Mouse (Mus musculus) midbrain, embryonic 14.5 days (tissue): Measurements from ENCODE around the gene Dgke. TPM values are rescaled to one million over a fixed set of nuclear protein-coding genes. Genes with fewer than 3 reads are reported as not detected.
"Not testable (repeated sequence)": the region's sequence is repeated elsewhere in the genome, so short reads cannot be mapped to it uniquely, and the experiment has no call there.

Experiments
- ATAC-seq: fragments of 200-750 bp; cut with Nextera tagmentation; 2 replicates; pipeline ENCODE4 v1.8.0; 2017; ENCODE audit warnings: moderate number of reproducible peaks, moderate library complexity; ENCODE audit not compliant: low FRiP score, low TSS enrichment
- DNase-seq: peaks from one replicate; pipeline ENCODE4 v3.0.0-alpha.2; 2015
- H3K27ac ChIP-seq: fragments of 300-500 bp; sonication (generic); replicated peaks from 2 replicates; pipeline ENCODE4 v1.5.1; 2014; ENCODE audit warnings: mild to moderate bottlenecking, low read depth, low read length, moderate library complexity
- H3K27me3 ChIP-seq: fragments of 300-500 bp; sonication (generic); 2 replicates; pipeline ENCODE4 v1.6.1; 2014; ENCODE audit warnings: low read length, control low read depth, mixed read lengths; ENCODE audit not compliant: control insufficient read depth, insufficient read depth
- H3K36me3 ChIP-seq: fragments of 300-500 bp; sonication (generic); 2 replicates; pipeline ENCODE4 v1.6.1; 2014; ENCODE audit warnings: low read length, control low read depth; ENCODE audit not compliant: control insufficient read depth, insufficient read depth
- H3K4me1 ChIP-seq: fragments of 300-500 bp; sonication (generic); 2 replicates; pipeline ENCODE4 v1.6.1; 2014; ENCODE audit warnings: mild to moderate bottlenecking, antibody characterized with exemption, low read length, control low read depth; ENCODE audit not compliant: control insufficient read depth, insufficient read depth
- H3K4me2 ChIP-seq: fragments of 300-500 bp; sonication (generic); 2 replicates; pipeline ENCODE4 v1.6.1; 2014; ENCODE audit warnings: mild to moderate bottlenecking, low read length, moderate library complexity
- H3K4me3 ChIP-seq: fragments of 300-500 bp; sonication (generic); replicated peaks from 2 replicates; pipeline ENCODE4 v1.5.1; 2014; ENCODE audit warnings: low read depth, low read length
- H3K9ac ChIP-seq: fragments of 300-500 bp; sonication (generic); replicated peaks from 2 replicates; pipeline ENCODE4 v1.6.1; 2014; ENCODE audit warnings: mild to moderate bottlenecking, low read length, moderate library complexity
- H3K9me3 ChIP-seq: fragments of 300-500 bp; sonication (generic); 2 replicates; pipeline ENCODE4 v1.6.1; 2016; ENCODE audit warnings: low read length, control low read depth, mixed read lengths; ENCODE audit not compliant: control insufficient read depth
- WGBS: fragments of 180-500 bp; shearing (Covaris S2); extraction: QIAGEN DNeasy Blood & Tissue Kit; methylation state at CpG from one replicate; pipeline ENCODE4 v1.1.7; 2014; 5-methylcytosine and 5-hydroxymethylcytosine counted together
- polyA plus RNA-seq: library from polyadenylated mRNA; unstranded; fragments of >200 nt; fragmentation: Nextera tagmentation; extraction: Ambion mirVana; gene quantifications from 2 replicates; pipeline ENCODE4 v1.2.1, GENCODE M21; 2014

The Dgke gene
- polyA plus RNA-seq, 1 experiment from 2014 or later = 16.2 TPM

DNA sequence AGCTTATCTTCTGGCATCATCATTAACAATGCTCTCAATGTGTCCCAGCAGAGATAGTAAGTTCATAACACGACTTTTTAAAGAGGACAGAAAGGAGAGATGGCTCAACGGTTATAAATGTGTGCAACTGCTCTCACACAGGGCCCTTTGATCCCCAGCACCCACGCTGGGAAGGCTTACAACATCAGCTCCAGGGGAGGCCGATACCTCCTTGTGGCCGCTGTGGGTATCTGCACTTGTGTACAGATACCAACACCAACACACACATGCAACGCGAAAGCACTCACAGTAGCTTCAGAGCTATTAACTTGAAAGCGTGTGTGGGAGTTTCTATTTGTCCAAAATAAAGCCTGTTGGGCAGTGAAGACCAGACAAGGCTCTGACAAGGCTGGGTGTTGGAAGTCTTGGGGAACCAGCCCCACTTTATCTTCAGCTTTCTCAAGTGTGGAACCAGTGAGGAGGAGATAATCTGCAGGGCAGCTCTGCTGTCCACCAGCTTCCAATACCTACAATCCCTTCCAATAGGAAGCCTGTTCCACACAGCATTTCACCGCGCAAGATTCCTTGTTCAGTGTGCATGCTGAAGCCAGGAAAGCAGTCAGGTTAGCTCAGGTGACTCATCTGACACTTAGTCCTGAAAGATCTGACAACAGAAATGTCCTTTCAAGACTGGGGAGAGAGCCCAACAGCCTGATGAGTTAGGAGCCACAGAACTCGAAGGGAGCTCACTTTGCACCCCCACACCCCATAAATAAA, 8.0 kb downstream of the Dgke start:
- H3K9me3 ChIP-seq = no peaks in the 10 kb centered on the region
- no peaks in the 10 kb centered on the region for H3K27me3 ChIP-seq
- peak; percentile 34 for DNase-seq
- peaks cover 12% of the 10 kb centered on the region; the same call in 1 of the 2 replicates for H3K36me3 ChIP-seq
- WGBS = 79% methylated on average over 11 of the region's 11 CpGs
- peaks cover 26% of the 10 kb centered on the region for H3K4me1 ChIP-seq
- H3K4me2 ChIP-seq = peak overlapping the region; percentile 85
- ATAC-seq = no peak
- H3K4me3 ChIP-seq = peak overlapping the region; percentile 87
- peak overlapping the region; percentile 88; the same call in 1 of the 2 replicates for H3K9ac ChIP-seq
- no peak overlapping the region for H3K27ac ChIP-seq

DNA sequence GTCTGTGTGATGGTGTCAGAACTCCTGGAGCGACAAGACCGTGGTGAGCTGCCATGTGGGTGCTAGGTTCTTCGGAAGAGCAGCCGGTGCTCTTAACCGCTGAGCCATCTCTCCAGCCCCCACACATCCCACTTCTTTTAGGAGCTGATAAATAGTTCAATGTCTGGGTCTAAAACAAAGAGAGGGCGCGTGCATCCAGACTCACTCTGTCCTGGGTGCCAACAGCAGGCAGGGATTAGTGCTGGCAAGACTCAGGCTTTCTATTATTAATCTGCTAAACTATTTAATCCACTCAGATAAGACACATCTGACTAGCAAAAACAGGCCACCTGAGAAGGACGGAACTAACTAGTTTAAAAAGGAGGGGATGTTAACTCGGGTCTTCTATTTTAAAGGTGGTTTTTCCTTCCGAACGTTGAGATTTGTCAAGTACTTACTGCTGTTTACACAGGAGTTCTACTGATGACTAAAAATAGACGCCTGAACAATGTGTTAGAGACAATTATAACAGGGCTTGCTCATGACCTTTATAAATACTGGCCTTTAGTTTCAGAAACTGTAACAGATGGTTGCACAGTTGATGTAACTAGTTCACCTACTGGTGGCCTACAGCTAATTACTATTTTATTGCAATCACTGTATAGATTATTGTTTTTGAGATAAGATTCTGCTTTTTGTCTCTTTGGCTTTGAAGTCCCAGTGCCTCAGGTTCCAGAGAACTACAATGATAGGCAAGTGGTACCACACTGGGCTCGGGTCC, 10.5 kb downstream of the Dgke start:
- Histone ChIP-seq H3K27me3 (no peaks in the 10 kb centered on the region), H3K9me3 (no peaks in the 10 kb centered on the region), H3K9ac (no peak overlapping the region), H3K4me3 (no peak overlapping the region), H3K27ac (no peak overlapping the region), H3K36me3 (peaks cover 20% of the 10 kb centered on the region), H3K4me1 (peaks cover 26% of the 10 kb centered on the region), H3K4me2 (no peak overlapping the region)
- DNase-seq = no peak
- ATAC-seq = no peak
- WGBS = 74% methylated on average over 13 of the region's 13 CpGs

DNA sequence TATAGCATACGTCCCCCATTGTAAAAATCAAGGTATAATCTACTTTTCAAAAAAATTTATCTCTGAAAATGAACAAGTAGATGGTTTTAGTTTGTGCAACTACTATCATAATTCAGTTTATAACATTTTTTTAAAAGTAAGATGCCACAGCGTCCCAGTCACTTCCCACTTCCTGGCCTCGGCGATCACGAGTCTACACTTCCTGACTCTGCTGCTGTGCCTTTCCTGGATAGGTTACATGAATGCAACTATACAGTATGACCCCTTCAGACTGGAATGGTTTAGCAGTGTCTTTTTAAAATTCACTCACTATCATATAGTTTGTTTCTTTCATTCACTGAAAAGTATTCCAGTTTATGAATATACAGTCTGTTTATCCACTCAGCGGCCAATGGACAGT, 14.9 kb downstream of the Dgke start:
- ATAC-seq = no peak
- DNase-seq = no peak
- 96% methylated on average over 6 of the region's 6 CpGs for WGBS
- H3K4me2 ChIP-seq = no peak overlapping the region
- H3K27me3 ChIP-seq = no peaks in the 10 kb centered on the region
- H3K4me1 ChIP-seq = no peaks in the 10 kb centered on the region
- peaks cover 59% of the 10 kb centered on the region for H3K36me3 ChIP-seq
- no peak overlapping the region for H3K4me3 ChIP-seq
- H3K9me3 ChIP-seq = no peaks in the 10 kb centered on the region
- H3K27ac ChIP-seq = no peak overlapping the region
- no peak overlapping the region for H3K9ac ChIP-seq

GRCm38 (mm10) chr11:89046021-89046420, 20.6 kb downstream of the Dgke start:
- no peak overlapping the region for H3K4me2 ChIP-seq
- H3K27ac ChIP-seq = no peak overlapping the region
- H3K9ac ChIP-seq = no peak overlapping the region
- 100% methylated on average over 3 of the region's 3 CpGs for WGBS
- no peaks in the 10 kb centered on the region for H3K9me3 ChIP-seq
- DNase-seq = no peak
- H3K4me3 ChIP-seq = no peak overlapping the region
- peaks cover 86% of the 10 kb centered on the region for H3K36me3 ChIP-seq
- H3K27me3 ChIP-seq = no peaks in the 10 kb centered on the region
- no peaks in the 10 kb centered on the region for H3K4me1 ChIP-seq
- ATAC-seq = no peak

GRCm38 (mm10) chr11:89045501-89045900, 21.1 kb downstream of the Dgke start:
- H3K4me3 ChIP-seq, H3K9me3 ChIP-seq, H3K27me3 ChIP-seq, H3K27ac ChIP-seq, ATAC-seq, H3K9ac ChIP-seq, DNase-seq, H3K4me1 ChIP-seq, H3K4me2 ChIP-seq: not testable (repeated sequence)
- peaks cover 84% of the 10 kb centered on the region for H3K36me3 ChIP-seq
- WGBS = 99% methylated on average over 3 of the region's 3 CpGs

DNA sequence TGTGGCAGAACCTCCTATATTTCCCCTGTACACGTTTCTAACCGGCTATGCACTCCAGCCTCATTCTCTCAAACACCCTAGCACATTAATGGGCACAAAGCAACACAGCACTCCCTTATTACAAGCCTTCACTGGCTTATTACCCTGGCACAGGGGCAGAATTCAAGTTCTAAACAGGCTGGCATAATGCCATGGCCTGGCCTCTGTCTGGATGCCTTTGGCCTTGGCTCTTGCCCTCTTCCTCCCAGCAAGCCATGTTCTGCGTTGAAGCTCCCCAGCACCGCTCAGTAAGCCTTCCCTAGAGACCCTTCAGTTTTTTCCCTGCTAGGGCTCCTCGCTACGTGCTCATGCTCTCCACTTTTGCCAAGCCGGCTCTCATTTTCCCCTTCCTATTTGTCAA, 23.6 kb downstream of the Dgke start:
- 89% methylated on average over 7 of the region's 7 CpGs for WGBS
- Histone ChIP-seq H3K27ac (no peak overlapping the region), H3K4me1 (no peaks in the 10 kb centered on the region), H3K9ac (no peak overlapping the region), H3K9me3 (no peaks in the 10 kb centered on the region), H3K4me2 (no peak overlapping the region), H3K4me3 (no peak overlapping the region), H3K36me3 (peaks cover 84% of the 10 kb centered on the region), H3K27me3 (no peaks in the 10 kb centered on the region)
- DNase-seq (no peak), ATAC-seq (no peak)

GRCm38 (mm10) chr11:89041073-89041472, 25.6 kb downstream of the Dgke start:
- not testable (repeated sequence) for H3K27me3 ChIP-seq, H3K9ac ChIP-seq, H3K4me2 ChIP-seq, ATAC-seq, H3K4me3 ChIP-seq, H3K9me3 ChIP-seq, DNase-seq, H3K4me1 ChIP-seq, H3K27ac ChIP-seq
- peaks cover 77% of the 10 kb centered on the region for H3K36me3 ChIP-seq
- WGBS = 91% methylated on average over 6 of the region's 7 CpGs

DNA sequence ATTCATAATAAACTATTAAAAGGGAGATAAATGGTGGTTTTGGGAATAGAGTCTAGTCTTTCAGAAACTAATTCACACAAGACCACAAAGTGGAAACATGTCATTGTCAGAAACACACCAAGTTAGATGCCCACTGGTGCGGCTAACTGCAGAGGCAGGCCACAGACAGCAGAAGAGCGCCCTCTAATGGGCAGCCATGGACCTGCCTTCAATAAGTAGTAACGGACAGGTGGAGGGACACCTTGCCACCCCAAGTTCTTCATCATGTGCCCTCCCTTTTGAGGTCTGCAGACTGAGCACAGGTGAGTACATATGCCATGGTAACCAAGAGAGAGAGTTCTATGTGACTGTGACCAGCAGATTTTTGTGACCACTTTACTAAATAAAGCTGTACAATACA, 27.3 kb downstream of the Dgke start:
- H3K9ac ChIP-seq = no peak overlapping the region
- H3K4me1 ChIP-seq = no peaks in the 10 kb centered on the region
- no peaks in the 10 kb centered on the region for H3K9me3 ChIP-seq
- WGBS = 37% methylated on average over 3 of the region's 3 CpGs
- DNase-seq = peak; percentile 60
- peaks cover 62% of the 10 kb centered on the region for H3K36me3 ChIP-seq
- no peaks in the 10 kb centered on the region for H3K27me3 ChIP-seq
- ATAC-seq = no peak
- H3K4me2 ChIP-seq = no peak overlapping the region
- no peak overlapping the region for H3K27ac ChIP-seq
- no peak overlapping the region for H3K4me3 ChIP-seq

DNA sequence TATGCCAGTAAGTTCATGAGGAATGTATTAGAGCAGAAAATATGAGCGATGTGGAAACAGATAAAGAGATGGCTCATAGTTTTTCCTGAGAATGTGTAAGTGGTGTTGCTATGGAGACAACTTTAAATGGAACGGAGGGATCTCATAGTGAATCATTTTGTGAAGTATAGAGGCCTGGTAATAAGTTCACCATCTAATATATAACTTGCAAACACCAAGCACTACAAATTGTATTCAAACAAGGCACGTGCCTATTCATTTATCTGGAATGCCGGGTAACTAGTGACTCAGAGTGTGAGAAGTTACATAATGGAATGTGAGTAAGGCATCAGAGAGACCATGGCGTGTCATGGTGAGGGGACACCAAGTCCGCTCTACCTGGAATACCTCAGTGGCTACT, 28.2 kb downstream of the Dgke start:
- no peak overlapping the region for H3K9ac ChIP-seq
- peaks cover 55% of the 10 kb centered on the region for H3K36me3 ChIP-seq
- no peak overlapping the region for H3K4me2 ChIP-seq
- no peaks in the 10 kb centered on the region for H3K9me3 ChIP-seq
- DNase-seq = no peak
- no peak for ATAC-seq
- H3K4me3 ChIP-seq = no peak overlapping the region
- H3K27me3 ChIP-seq = no peaks in the 10 kb centered on the region
- no peaks in the 10 kb centered on the region for H3K4me1 ChIP-seq
- H3K27ac ChIP-seq = no peak overlapping the region
- WGBS = 92% methylated on average over 6 of the region's 6 CpGs
